Mouse (Mus musculus) inflammation-experienced regulatory T-cells (primary cell): ENCODE data around the gene Dtl. TPM values are rescaled to one million over a fixed set of nuclear protein-coding genes. Genes with fewer than 3 reads are reported as not detected.

Experiments used
- polyA plus RNA-seq, 2 experiments: library from polyadenylated mRNA; unstranded; fragments of 100-300 nt; shearing (Covaris generic); gene quantifications; one replicate each; pipeline ENCODE4 v1.2.1; 2017

Dtl gene
- 10 to 100 TPM in 1 of 2 experiments, 1 to 10 TPM in 1; 5.5 to 10.8 TPM for polyA plus RNA-seq

GRCm38 (mm10) chr1:191575458-191576247 lies at the start of gene Dtl, which contains the start of gene Ints7:
TSS of gene Dtl (minus strand) at chr1:191575544.
TSS of gene Ints7 (plus strand) at chr1:191575636.

Other genes starting within 250 kb of the Dtl start
- gene Tmem206, start 249.6 kb downstream of the Dtl start, polyA plus RNA-seq, result 10 to 100 TPM; 25.4 to 31.8 TPM
- 100 to 1,000 TPM; 228 to 361 TPM for gene Ppp2r5a, start 172.3 kb downstream of the Dtl start, polyA plus RNA-seq
- 10 to 100 TPM; 33.5 to 43.2 TPM for gene Ints7, start 92 bp upstream of the Dtl start, polyA plus RNA-seq
- 10 to 100 TPM; 20.0 to 23.4 TPM for gene Lpgat1, start 142.3 kb upstream of the Dtl start, polyA plus RNA-seq
- 1 to 10 TPM in 1 of 2 experiments, under 1 TPM in 1; 0.75 to 1.2 TPM for gene Nek2, start 245.9 kb upstream of the Dtl start, polyA plus RNA-seq